Mouse (Mus musculus): Measurements from ENCODE around the gene Pold1.

The Pold1 gene

DNA sequence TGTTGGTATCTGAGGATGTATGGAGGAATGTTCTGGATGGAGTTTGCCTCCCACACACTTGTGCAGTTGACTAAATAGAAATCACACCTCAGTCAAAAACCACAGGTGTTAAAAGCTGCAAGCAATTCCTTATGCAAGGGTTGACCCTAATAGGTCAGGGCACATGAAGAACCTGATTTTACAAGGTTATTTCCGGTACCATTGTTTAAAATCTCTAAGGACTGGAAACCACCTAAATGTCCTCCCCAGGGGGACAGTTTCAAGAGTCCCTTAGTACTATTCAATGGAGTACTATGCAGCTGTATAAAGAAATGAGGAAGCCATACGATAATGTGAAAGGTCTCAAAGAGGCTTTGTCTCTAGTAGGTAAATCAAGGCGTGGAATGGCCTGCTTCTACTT, 2.4 kb downstream of the Pold1 start:
- DNase-seq (ENCODE audit: low read depth, low spot score) = no peak

DNA sequence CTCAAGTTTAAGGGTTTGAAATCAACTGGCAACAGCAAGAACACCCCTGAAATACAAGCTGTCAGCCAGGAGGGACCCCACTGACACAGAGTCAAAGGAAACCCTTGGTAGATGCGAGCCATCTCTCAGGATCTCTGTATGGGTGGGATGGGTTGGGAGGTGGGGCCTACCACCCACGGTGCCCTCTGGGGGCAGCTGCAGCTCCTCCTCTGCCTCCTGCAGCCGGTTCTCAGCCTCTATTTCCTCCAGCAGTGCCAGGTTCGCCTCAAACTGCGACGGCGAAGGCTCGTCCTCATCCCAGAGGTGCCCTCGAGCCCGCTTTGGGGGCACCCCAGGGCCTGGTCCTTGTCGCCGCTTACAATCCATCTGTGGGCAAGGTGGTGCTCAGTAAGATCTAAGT, 5.6 kb downstream of the Pold1 start:
- no peak for DNase-seq (ENCODE audit: low read depth, low spot score)

DNA sequence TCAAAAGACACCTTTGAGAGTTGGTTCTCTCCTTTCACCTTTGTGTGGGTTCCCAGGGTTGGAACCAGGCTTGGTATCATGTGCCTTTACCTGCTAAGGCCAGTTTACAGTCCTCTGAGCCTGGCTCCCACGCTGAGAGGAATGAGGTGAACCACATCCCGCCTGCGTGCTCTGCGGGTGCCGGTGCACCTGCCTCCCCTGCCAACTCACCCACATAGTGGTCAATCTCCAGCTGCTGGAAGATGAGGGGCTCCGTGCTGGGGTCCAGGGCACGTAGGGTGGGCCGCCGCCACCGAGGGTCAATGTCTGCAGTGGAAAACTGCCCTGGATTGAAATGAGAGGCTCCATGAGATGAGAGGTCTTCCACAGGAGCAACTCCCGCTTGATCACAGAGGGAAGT, 6.1 kb downstream of the Pold1 start:
- DNase-seq (ENCODE audit: low read depth, low spot score) = no peak

DNA sequence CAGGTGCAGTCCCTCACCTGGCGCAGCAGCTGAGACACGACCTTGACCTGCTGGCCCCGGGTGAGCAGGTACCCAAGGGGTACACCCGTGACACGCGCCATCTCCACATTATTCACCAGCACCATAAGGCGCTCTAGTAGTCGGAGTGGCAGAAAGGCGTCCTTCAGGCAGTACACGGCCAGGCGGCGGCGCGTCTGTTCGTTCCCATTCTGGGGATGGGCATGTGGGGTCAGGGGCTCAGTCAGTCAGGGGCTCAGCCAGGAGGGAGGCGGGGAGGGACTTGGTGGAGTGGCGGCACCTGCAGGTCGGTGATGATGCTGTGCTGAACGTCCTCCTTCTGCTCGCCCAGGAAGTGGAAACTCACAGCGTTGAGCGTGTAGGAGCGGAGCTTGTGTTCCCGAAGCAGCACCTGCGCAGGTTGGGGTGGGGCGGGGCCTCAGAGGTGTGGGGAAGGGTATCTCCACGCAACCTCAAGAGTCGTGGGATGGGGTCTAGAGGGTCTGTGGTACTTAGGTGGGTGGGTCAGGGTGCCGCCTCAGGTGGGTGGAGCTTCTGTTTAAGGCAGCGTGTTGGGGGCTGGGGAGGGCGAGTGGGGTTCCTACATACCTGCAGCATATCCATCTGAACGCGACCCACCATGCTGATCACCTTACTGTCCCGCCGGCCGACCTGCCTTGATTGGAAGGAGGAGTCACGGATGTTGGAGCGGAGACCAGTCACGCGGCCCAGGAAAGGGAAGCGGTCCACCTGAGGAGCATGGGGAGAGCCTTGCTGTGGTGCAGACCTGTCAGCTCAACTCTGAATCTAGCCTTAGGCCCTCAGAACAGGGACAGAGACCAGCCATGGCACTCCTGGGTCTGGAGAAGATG, 9.7 kb downstream of the Pold1 start:
- DNase-seq (ENCODE audit: low read depth, low spot score) = no peak

DNA sequence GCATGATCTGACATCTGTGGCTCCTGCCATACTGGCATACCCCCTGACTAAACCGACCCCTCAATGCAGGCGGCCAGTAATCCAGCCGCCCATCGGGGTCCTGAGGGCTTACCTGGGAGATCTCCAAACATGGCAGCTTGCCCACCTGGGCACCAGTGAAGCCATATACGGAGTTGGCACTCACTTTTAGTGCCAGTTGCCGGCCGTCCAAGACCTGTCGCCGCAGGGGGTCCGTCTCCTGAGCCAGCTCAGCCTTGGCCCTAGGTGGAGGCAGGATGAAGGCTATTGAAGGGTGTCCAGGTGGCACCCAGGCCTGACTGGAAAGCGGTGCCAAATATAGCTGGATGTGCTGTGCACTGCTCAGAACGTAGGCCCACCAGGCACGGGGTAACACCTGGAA, 11.2 kb downstream of the Pold1 start:
- DNase-seq (ENCODE audit: low read depth, low spot score) = no peak

DNA sequence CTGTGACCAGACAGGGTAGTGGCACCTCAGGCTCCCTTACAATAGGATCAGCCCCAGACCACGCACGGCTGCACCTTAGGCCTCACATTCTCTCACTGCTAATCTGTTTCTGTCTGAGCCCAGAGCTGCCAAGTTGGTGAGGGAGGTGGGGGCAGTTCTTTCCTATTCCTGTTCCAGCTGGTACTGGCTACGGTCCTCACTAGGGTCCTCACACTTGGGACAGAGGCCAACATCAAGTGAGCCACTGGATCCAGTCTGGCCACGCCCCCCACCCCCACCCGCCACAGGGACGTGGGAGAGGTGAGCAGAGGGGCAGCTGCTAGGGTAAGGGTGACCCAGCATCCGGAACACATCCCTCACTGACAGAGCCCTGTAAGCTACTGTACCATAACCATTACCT, 11.6 kb downstream of the Pold1 start:
- DNase-seq (ENCODE audit: low read depth, low spot score) = no peak

DNA sequence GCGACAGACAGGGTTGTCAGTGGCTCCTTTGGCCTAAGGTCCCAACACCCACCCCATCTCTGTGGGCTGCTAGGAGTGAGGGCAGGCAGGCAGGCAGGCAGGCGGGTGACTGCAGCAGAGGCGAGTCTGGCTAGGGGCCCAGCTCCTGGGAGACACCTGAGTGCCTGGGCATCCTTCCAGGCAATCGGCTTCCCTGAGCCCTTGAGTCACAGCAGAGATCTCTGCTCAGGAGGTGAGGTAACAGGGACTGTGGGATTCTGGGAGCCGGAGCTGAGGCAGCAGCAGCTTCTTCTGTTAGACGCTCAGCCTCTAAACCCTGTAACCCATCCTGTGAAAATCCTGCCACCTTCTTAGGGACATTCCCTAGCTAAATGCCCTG, 12.1 kb downstream of the Pold1 start:
- no peak for DNase-seq (ENCODE audit: low read depth, low spot score)

DNA sequence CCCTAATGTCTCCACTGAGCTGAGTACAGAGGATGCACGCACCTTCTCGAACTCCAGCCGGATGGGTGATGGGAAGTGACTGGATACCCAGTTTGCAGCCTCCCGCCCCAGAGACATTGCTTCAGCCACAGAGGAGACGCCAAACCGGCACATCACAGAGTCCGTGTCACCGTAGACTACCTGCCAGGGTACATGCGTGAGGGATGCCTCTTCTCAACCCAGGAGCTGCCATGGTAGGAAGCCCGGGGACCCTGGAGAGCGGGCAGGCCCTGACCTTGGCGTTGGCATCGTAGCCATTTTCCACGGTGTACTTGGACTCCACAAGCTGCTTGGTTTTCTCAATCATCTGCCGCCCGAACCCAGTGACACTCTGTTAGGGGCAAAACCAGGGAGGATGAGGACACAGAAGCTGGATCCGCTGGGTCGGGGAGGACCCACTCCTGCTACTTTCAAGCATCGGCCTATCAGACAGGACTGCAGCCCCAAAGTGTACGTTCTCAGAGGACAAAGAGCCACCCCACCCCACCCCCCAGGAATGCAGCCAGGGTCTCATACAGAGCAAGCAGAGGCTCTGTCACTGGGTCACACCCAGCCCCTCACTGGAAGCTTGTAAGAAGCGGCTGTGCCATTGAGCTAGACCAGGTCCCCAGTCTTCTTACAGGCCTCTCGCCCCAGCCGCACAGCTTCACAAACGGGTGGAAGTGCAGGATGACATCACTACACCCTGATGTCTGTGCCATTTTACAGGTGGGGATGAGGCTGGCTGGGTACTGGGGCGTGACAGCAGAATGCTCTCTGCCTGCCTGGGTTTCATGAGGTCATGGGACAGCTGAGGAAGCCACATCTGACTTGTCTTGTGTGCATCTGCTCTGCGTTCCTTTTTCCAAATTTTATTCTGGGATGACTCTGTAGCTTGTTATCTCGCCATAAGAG, 12.7 kb downstream of the Pold1 start:
- DNase-seq (ENCODE audit: low read depth, low spot score) = no peak

DNA sequence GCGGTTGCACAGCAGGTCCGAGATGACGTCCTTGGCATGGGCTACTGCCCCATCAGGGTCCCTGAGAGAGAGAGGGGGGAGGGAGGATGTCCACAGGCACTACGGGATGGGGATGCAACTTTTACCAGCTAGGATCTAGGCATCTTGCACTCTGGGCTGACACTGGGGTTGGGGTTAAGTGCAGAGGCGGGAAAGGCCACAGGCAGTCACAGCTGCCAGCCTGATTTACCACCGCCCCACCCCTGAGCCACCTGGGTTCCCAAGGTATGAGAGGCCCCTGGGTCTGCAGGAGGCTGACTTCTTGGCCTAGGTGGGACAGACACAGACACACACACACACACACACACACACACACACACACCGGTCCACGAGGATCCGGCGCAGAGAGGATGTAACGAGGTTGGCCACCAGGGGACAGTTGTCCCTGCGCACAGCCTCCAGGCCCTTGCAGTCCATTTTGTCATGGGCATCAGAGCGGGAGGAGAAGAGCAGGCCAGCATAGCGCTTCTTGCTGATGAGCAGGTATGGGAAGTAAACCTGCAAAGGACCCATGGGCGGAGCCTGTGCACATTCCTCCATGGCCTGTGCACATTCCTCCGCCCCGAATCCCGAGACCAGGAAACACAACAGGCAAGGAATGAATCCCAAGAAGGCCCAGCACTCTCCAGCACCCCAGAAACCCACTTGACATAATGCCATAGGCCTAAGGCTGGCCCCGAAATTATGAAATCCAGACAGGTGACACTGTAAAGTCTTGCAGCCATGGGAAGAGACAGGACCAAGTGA, 13.8 kb downstream of the Pold1 start:
- no peak for DNase-seq (ENCODE audit: low read depth, low spot score)

DNA sequence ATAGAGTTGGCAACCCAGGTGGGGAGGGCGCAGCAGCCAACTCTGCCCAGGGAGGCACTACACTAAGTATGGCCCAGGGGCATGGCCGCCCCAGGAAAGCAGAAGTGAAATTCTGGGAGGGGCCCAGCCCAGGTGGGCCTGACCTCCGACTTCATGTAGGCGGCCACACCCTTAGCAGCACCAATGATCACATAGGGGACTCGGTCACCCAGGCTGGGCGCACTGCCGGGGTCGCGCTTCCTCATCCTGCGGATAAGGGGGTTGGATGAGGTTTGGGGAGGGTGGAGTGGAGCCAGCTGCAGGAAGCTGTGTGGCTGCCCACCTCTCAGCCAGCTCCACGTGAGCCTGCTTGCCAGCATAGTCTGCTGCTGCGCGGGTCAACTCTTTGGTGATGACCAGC, 14.4 kb downstream of the Pold1 start:
- no peak for DNase-seq (ENCODE audit: low read depth, low spot score)

DNA sequence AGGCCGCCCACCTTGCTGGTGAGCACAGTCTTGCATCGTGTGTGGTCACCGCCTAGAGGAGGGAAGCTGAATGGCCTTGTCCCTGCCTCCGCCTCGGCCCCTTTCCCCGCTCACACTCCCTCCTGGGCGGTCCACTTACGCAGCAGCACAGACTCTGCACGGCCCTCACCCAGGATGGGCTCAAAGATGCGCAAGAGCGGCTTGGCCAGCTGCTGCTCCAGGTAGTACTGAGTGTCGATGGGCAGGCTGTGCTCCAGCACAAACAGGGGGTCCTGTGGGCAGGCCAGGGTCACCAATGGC, 15.0 kb downstream of the Pold1 start:
- DNase-seq (ENCODE audit: low read depth, low spot score) = no peak

DNA sequence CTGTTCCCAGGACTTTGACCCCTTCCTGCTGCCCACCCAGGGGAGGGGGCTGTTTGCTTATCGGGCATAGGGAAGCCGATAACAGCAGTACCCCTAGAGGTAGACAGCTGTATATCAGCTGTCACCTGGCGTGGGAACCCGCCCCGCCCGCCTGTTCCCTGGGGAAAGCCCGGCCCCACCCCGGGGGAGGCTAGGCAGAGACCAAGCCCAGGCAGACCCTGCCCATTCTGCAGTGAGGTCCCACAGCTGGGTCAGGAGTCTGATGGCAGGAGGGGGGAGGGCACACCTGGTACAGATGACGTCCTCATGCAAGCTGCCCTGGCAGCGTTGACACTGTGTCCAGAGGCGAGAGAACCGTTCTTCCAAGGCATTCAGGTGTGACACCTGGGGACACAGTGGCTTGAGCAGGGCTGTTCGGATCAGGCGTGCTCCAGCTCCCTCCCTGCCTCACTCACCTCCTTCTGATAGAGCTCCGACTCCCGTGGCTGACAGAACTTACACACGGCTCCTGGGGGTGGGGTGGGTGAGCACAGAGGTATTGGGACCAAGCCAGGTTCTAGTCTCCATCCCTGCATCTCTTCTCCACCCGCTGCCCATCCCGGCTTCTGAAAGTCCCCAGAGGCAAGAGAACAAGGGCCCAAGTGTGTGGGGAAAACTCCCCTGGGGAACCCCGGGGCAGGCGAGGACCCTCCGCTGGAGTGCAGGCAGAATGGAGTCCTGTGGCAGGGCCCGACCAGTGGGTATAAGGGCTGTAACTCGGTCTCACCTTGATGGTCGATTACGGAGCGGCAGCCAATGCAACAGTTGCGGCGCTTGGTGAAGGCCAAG, 15.5 kb downstream of the Pold1 start:
- DNase-seq (ENCODE audit: low read depth, low spot score) = no peak

DNA sequence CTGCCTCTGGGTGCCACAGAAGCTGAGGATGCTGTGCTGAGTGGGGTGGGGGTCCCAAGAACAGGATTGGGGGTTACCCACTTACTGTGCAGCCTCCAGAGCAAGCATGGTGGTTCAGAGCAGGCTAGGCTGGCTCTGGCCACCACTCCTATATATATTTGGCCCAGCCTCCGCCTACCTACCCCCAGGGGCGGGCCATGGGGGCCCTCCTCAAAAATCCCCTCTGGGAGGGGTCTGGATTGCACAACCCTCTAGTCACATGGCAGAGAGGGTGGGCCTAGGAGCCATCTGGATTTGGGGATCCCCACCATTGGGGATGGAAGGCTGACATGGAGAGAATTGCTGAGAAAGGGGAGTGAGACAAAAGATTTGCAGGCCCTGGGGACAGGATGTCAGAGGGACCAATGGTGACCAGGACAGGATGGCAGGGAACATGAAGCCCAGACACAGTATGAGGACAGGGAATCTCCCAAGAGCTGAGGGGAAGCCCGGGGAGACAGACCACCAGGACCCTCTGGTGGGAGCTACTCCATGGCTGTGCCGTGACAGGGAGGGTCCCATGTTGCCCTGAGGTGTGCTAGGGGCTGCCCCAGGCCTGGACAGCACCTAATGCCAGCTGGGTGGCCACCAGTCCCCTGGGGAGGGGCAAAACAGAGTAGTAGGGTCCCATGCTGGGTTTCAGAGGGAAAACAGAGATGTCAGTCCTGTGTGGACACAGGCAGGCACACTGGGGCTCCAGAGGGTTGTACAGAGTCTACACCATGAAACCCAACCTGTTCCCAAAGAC, 16.5 kb downstream of the Pold1 start, which contains the start of gene Spib:
Gene Spib, minus strand, starts transcription at position 126 of the 787 bp plus-strand sequence.
- no peak for DNase-seq (ENCODE audit: low read depth, low spot score)

DNA sequence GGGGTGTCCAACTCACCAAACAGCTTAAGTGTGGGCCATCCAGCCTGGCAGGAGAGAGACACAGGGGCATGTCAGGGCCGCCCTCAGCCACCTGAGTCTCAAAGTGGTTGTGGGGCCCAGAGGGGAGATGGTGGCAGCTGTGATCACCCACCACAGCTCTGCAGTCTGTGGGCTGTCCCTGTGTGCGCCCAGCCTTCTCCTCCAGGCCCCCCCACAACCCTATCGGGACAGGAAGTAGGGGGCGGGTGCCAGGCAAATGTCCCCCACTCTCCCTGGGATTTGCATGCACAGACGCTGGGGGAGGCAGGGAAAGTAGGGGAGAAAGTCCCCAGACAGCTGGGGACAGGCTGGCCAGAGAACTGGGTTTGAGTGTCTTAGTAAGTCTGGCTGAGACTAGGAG, 17.4 kb downstream of the Pold1 start:
- DNase-seq (ENCODE audit: low read depth, low spot score) = no peak

DNA sequence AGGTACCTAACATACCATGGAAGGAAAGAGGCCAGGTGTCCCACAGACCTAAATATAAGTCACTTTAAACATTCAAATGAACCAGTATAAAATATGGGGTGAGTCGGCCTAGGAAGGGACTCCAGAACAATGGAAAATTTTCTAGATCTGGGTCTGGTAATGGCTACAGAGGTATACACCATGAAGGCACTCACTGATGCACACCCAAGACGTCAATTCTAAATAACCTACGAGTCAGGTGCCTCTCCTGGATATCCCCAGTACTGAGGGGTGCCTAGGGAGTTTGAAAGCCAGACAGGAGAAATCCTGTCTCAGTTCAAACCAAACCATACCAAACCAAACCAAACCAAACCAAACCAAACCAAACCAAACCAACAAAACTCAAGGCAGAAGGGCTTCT, 18.1 kb downstream of the Pold1 start:
- DNase-seq (ENCODE audit: low read depth, low spot score) = no peak

DNA sequence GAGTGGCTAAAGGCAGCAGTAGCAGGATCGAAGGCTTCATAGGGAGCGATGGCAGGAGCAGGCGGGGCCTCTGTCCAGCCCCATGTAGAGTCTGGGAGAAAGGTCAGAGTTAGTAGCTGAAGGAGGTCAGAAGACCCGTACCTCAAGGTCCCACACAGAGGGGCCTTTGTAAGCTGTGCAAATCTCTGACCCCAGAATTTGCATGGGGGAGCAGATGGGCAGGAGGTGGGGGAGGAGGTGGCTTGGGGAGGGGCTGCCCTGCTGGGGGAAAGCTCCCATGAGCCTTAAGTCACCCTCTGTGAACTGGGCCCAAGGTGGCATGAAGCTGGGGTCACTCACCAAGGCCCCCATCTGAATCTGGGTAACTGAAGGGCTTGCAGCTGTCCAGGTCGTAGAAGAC, 19.1 kb downstream of the Pold1 start:
- no peak for DNase-seq (ENCODE audit: low read depth, low spot score)

DNA sequence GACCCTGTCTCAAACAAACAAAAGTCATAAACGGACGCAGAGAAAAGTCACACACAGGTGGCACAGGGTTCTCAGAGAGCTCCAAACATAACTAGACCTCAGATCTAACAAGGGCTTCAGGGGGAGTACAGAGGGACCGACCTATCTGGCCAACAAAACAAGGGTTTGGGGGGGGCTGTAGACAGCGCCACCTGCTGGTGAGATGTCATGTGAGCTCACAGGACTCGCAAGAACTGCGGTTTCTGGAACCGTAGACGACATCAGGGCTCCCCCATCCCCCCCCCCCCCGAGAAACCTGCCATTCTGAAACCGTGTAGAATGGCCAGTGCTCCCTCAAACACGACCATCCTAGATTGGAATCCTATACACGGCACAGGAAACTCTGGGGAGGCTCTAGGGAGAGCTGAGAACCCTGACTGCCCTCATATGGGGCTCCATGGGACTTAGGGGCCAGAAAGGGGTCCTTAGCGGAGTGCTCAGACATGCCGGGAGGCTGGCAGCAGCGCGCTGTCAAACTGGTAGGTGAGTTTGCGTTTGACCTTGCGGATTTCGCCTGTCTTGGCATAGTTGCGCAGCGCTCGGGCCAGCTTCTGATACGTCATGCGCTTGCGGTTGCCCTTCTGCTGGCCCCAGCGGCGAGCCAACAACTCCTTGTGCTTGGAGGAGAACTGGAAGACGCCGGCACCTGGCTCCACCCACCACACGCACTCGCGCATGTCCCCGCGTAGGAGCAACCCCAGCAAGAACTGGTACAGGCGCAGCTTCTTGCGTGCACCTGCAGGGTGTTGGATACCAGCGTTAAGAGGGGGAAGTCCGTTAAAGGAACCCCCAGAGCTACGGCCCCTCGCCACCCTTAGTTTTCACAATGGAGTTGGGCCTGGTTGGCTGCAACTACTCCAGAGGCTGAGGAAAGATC, 20.9 kb downstream of the Pold1 start:
- no peak for DNase-seq (ENCODE audit: low read depth, low spot score)

DNA sequence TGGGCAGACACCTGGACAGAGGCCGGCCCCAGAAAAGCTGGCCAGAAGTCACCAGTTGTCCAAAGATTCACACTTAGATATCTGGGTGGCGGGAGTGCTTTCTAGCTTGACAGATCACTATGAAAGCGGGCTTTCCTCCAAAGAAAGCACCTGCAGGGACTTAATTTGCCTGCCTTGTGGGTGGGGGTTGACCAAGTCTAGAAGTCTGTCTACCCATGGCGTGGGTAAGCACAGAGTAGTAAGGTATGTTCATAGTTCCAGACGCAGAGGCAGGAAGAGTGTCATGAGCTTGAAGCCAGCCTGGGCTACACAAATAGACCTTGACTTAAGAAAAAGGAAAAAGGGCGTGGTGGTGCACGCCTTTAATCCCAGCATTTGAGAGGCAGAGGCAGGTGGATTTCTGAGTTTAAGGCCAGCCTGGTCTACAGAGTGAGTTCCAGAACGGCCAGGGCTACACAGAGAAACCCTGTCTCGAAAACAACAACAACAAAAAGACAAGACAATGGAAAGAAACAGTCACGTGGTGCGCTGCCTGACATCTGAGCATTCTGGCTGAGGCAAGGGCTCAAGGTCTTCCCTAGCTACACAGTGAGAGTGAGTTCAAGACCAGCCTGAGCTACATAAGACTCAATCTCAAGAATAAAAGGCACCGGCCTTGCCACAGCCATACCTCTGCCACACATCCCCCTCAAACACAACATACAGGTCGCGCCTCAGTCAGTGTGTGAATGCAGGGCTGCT, 22.1 kb downstream of the Pold1 start:
- no peak for DNase-seq (ENCODE audit: low read depth, low spot score)

Measured in brain, embryonic 18.5 days (tissue).